Mouse (Mus musculus): Measurements from ENCODE around the gene Olfr118.
"Not testable (repeated sequence)": the region's sequence is repeated elsewhere in the genome, so short reads cannot be mapped to it uniquely, and the experiment has no call there.

Olfr118 gene

DNA sequence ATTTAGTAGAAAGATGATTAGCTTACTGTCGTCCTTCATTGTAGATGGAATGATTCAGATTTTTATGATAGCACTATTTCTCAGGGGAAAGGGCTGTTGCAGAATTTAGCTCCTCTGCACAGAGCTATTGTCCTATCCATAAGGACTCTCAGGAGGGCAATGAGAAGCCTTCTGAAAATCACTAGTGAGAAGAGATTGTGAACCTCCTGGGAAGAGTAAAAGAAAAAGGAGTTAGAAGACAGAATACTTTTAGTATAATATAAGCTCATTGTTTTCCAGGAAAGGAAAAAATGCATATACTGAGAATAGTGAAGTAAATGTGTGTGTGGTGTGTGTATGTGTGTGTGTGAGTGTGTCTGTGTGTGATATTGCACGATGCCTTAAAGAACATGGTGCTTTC lies at the start of gene Olfr118:
Gene Olfr118 (plus strand): TSS at position 301 of the 400 bp plus-strand sequence.
- in situ Hi-C loops (cut with MboI, MseI): no loop called here

DNA sequence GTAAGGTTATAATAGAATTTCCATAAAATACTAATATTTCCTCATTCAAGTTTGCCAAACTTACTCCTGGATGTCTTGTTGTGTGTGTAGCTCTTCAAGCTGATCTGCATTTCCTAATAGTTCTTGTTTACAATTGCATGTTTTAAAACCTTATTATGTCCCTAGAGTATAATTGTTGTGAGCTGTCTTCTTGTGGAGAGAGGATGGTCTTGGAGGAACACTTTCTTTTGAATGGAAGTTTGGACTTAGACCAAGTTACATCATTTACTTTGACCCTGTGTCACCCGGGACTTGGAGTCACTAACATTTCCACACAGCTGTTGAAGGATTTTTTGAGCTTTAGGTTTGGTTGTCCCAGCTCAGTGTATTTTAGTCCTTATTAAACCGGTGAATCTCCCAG lies 39.8 kb upstream of the Olfr118 start, which contains the start of the genes Olfr115 and Olfr116:
Gene Olfr115 (minus strand): TSS at position 101 of the 400 bp plus-strand sequence.
Gene Olfr116 (minus strand): TSS at position 191 of the 400 bp plus-strand sequence.
- in situ Hi-C loops (cut with MboI, MseI): no loop called here

DNA sequence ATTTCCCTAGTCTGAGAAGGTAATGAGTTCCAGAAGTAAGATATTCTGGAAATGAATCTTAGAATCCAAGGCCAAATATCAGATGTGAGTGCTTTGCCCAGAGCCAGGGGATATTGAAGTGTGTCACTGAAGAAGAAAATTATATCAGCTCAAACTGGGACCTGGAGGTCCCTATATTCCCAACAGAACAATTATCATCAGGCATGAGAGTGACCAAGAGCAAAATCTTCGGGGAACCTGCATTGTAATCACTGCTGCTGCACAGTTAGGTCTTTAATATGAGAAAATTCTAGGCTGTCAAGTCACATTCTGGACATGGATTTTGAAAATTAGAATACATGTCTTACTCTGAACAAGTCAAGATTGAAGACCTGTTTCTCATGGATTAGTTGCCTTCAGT lies 3.1 kb upstream of the Olfr118 start, which contains the start of gene Olfr117:
Gene Olfr117 (minus strand): TSS at position 101 of the 400 bp plus-strand sequence.
- in situ Hi-C loops (cut with MboI, MseI): no loop called here

DNA sequence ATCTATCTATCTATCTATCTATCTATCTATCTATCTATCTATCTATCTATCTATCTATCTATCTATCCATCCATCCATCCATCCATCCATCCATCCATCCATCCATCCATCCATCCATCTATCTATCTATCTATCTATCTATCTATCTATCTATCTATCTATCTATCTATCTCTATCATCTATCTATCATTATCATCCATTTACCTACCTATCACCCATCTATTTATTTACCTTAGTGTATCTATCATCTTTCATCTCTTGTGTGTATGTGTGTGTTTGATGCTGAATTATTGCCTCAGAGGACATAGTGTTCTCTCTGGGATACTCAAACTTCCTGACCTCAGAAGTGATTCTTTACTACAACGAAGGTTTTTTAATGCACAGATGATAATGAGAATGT lies 29.5 kb downstream of the Olfr118 start, which contains the start of gene Olfr119:
Gene Olfr119 (plus strand): TSS at position 301 of the 400 bp plus-strand sequence.
- in situ Hi-C loops (cut with MboI, MseI): not testable (repeated sequence)

DNA sequence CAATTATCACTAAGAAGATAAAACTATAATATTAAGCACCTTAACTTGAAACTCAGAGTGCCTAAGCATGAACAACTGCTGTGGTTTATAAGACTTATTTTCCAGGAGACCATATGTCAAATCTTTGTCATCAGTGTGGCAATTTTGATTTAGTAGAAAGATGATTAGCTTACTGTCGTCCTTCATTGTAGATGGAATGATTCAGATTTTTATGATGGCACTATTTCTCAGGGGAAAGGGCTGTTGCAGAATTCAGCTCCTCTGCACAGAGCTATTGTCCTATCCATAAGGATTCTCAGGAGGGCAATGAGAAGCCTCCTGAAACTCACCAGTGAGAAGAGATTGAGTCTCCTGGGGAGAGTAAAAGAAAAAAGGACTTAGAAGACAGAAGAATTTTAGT lies 54.7 kb downstream of the Olfr118 start, which contains the start of gene Olfr120:
Gene Olfr120 (plus strand): TSS at position 301 of the 400 bp plus-strand sequence.
- in situ Hi-C loops (cut with MboI, MseI): no loop called here

All from T-helper 17 cell (primary cell).